Mouse (Mus musculus): Measurements from ENCODE around the gene Golga1.

Gene Golga1

GRCm38 (mm10) chr2:38975181-38975580 lies 90.2 kb downstream of the Golga1 start:
- DNase-seq (ENCODE audit: low read depth, low spot score): no peak

GRCm38 (mm10) chr2:38974171-38974570 lies 91.2 kb downstream of the Golga1 start:
- no peak for DNase-seq (ENCODE audit: low read depth, low spot score)

GRCm38 (mm10) chr2:38973701-38974100 lies 91.6 kb downstream of the Golga1 start:
- DNase-seq (ENCODE audit: low read depth, low spot score): no peak

GRCm38 (mm10) chr2:38973223-38973622 lies 92.1 kb downstream of the Golga1 start:
- no peak for DNase-seq (ENCODE audit: low read depth, low spot score)

- DNase-seq (ENCODE audit: low read depth, low spot score): no peak
These were observed 95.3 kb downstream of the Golga1 start for GRCm38 (mm10) chr2:38970057-38970456.

GRCm38 (mm10) chr2:38969650-38970049 lies 95.7 kb downstream of the Golga1 start:
- no peak for DNase-seq (ENCODE audit: low read depth, low spot score)
